Mouse (Mus musculus) left cerebral cortex, postnatal 4 days (tissue): ENCODE measurements around the gene Gm10337. TPM values are rescaled to one million over a fixed set of nuclear protein-coding genes. Genes with fewer than 3 reads are reported as not detected.

Experiments used
- DNase-seq: peaks from one replicate; pipeline ENCODE4 v3.0.0-alpha.2; 2022
- intact Hi-C: fragments of 180-260 bp; cut with DNase I; formaldehyde crosslinking; loops from one replicate; pipeline ENCODE4 v1.15.1; 2025
- total RNA-seq, 2 experiments: library from RNA; stranded (reverse); gene quantifications; 2 replicates each; pipeline ENCODE4 v1.2.3; 2021

Gm10337 gene
- total RNA-seq, 2 experiments from 2014 or later, result not detected

DNA sequence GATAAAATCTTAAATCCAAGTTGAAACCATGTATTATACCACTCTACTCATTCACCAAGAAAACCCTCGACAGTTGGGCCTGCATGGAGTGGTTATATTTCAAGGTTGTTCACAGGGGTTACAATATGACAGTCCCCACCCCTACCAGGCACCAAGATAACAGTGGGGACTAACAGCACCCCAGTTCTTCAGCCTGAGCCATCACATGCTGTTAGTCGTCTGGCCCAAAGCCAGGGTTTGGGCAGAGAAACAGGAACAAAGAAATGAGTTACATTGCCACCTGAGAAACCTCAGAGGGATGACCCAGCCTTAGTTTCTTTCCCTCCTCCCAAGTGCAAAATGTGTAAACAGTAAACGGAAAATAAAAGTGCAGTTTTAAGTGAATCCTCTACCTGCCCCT lies 4.2 kb upstream of the Gm10337 start:
- intact Hi-C loops, result no loop called here

DNA sequence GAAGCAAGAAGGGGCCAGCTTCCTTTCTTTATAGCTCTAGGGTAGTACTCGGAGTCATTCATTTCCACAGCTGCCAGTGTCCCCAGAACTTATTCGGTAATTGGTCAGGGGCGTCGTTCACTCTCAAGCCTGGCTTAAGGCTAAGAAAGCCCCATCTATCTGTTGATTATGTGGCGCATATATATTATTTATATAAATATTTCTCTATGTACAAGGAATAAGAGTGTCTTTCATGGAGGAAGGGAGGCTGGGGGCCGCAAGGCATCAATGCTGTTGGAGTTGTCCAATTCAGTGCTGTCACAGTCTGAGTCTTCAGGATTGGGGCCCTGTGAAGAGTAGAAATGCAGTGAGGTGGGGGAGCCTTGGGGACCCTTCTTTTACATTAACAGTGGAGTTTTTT lies 3.7 kb upstream of the Gm10337 start:
- no peak for DNase-seq
- intact Hi-C loops, result no loop called here

More for the DNA sequence above, 4.2 kb upstream of the Gm10337 start:
- DNase-seq, result no peak

- intact Hi-C loops, result no loop called here
- no peak for DNase-seq
These were observed 3.0 kb upstream of the Gm10337 start for GRCm38 (mm10) chr15:102500479-102500878.

GRCm38 (mm10) chr15:102501084-102501814 lies 2.3 kb upstream of the Gm10337 start:
- DNase-seq, result no peak
- intact Hi-C loops, result no loop called here

DNA sequence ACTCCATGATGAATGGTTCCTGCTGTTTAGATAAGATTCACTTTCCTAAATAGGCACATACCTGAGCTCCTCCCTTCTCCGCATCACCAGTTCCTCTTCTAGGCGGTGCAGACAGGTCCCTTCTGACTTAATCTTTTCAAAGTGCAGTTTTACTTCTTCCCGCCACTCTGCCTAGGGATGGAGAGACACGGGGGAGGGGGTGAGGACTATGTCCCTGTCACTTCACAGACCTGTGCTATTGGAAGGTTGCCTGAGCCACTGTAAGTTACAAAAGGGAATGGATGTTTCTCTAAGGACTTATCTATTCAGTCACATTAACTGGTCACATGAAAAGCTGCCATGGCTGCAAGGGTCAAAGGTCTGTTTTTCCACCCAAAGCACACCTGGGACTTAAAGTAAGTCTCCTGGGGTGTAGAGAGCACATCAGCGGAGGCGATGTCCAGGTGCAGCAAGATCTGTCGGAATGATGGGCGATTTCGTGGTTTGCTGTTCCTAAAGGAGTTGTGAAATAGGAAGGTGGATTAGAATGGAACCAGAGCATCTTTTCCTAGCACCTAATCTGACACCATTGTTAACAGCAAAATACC lies 1.2 kb upstream of the Gm10337 start:
- intact Hi-C loops, result no loop called here
- no peak for DNase-seq

DNA sequence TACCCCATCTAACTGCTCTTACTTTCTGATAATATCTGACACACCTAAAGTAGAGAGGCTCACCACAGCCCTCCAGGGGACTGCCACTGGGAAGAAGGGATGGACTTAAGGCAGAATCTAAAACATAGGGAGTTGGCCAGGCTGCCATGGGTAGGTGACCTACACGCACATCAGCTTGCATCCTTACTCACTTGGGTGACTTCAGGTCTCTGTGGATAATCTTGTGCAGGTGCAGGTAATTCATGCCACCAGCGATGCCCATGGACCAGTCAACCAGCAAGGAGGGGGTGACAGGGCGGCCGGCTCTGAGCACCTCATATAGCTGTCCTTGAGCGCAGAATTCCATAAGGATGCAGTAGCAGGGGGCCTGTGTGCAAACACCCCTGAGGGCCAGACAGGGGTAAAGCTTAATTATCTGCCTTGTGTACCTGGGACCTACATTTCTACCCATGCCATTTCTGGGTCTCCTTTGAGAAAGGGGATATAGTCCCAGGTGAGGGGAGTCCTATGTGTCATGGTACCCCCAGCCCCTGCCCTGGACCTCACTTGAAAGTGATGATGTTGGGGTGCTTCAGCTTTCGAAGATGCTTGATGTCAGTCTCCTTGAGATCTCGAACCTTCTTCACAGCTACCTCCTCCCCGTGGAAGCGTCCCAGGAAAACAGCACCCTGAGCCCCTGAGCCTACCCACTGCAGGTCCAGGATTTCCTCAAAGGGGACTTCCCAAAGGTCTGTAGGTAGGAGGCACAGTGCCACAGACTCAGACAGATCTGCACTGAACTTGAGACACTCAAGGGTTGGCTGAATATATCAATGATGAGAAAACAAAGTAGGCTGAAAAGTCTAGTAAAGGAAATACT lies 631 bp downstream of the Gm10337 start:
- no peak for DNase-seq
- intact Hi-C loops, result no loop called here

GRCm38 (mm10) chr15:102505073-102505769 lies 1.7 kb downstream of the Gm10337 start:
- DNase-seq, result no peak
- intact Hi-C loops, result no loop called here

- DNase-seq, result no peak
These were observed 2.4 kb downstream of the Gm10337 start for GRCm38 (mm10) chr15:102505770-102506463.

GRCm38 (mm10) chr15:102506464-102506830 lies 2.9 kb downstream of the Gm10337 start:
- DNase-seq, result no peak
- intact Hi-C loops, result no loop called here

More at GRCm38 (mm10) chr15:102505770-102506463, 2.4 kb downstream of the Gm10337 start:
- intact Hi-C loops, result no loop called here

- no peak for DNase-seq
These were observed 3.3 kb downstream of the Gm10337 start for GRCm38 (mm10) chr15:102506864-102507263.

DNA sequence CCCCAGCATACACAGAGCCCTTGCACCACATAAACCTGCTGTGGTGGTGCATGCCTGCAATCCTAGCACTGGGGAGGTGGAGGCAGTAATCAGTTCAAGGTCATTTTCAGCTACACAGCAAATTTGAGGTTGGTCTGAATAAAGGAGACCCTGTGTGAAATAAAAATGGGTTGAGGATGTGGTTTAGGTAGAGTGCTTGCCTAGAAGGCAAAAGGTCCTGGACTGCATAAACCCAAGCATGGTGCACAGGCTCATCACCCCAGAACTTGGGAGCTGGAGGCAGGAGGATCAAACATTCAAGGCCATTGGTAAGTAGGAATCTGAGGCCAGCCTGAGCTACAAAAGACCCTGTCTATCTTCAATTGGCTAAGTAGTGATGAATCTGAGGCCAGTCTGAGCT lies 4.0 kb downstream of the Gm10337 start:
- DNase-seq, result no peak
- intact Hi-C loops, result no loop called here

More at GRCm38 (mm10) chr15:102506864-102507263, 3.3 kb downstream of the Gm10337 start:
- intact Hi-C loops, result no loop called here

DNA sequence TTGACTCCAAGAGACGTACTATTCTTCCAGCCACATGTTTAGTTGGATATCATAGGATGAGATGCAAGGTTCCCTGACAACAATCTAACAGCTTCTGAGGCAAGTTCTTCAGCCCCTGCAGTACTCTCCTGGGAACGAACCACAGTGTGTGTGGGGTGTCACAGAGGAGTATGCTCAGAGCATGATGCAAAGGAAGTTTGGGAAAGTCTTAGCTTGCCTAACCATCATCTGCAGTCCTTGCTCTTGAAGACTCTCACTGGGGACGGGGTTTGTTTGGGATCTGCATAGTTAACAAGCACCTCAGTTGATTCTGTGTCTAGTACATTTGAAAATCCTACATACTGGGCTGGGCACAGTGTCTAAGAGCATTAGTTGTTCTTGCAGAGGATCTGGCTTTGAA lies 4.8 kb downstream of the Gm10337 start:
- intact Hi-C loops, result no loop called here
- no peak for DNase-seq

- intact Hi-C loops, result no loop called here
- no peak for DNase-seq
These were observed 6.6 kb downstream of the Gm10337 start for GRCm38 (mm10) chr15:102510110-102510509.

DNA sequence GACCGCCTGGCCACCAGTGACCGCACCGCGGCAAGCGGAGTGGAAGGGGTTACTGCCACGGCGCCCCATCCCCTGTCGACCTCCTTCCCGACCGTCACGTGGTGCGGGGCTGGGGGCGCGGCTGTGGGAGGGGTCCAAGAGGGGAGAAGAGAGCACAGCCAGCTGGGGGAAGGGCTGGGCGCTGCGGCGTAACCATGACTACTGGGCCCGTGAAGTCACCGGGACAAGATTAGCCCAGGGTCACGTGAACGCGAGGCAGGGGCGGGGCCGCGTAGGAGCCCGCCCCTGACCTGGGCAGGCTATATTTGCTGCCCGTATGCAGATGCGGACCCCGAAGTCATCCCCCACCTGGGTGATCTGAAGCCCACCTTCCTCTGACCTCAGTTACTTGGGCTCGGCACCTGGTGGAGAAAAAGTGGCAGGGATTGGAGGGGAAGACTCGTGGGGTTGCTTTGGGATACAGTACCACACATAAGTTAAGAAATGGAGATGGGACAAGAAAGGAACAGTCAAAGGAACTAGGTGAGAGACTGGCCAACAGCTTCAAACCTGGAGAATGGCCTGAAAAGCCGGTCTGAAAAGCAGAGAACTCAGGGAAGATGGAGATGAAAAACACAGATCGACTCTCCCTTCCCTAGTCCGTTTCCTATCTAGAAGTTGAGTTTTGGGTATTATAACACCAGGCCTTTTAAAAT lies 7.2 kb downstream of the Gm10337 start:
- peak; percentile 96 for DNase-seq
- intact Hi-C loops, result no loop called here

DNA sequence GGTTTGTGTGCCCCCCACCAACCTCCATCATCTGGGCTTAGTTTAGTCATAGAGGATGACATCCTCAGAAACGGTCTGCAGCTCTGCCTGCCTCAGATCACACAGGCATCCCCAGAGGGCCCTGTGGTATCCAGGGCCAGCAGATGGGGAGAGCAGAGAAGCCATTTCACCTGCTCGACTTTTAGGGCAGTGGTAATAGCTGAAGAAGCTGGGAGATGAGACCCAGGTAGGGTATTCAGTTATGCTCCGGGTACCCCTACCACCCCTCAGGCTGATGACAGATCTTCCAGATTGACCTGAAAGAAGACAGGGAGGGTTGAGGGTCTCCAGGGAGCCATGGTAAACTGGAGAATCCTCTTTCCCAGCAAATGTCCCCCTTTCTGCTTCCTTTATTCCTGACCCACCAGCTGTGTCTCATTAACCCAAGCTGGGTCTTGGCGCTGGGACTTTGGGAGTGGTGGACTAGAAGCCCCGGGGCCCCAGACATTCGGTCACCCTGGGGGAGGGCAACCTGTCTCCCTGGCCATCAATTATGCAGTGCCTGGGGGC lies 7.8 kb downstream of the Gm10337 start:
- DNase-seq, result peak; percentile 59
- intact Hi-C loops, result no loop called here

DNA sequence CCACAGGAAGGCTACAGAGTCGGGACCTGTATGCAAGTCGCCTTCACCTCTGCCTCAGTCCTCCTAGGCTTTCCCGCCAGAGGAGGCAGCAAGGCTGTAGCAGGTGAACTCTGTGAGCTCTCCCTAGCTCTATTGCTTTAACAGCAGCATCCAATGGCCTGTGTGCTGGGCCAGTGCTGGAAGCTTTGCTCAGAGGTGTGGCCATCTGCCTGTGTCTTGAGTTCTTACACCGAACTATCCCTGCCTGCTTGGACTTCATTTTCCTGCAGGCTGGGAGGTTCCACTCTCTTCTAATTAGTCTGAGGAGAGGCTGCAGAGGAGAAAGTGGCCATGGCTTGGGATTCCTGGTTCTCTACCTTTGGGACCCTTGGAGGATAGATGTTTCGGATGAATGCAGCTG lies 8.5 kb downstream of the Gm10337 start:
- DNase-seq, result no peak
- intact Hi-C loops, result no loop called here

- DNase-seq, result no peak
- intact Hi-C loops, result no loop called here
These were observed 8.9 kb downstream of the Gm10337 start for GRCm38 (mm10) chr15:102512471-102512870.

DNA sequence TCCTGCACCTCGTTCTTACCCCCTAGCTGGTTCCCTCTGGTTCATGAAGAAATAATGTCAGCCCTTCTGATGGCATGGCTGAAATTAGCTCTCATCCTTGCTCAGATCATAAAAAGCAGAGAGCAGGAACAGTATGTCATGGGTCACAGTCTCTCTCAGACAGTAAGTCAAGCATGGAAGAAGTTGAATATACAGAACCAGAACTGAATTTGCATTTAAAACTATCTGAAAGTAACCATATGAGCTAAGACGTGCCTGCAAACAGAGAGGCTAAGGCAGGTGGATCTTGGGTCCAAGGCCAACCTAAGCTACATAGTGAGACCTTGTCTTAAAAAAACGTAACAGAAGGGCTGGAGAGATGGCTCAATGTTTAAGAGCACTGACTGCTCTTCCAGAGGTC lies 9.5 kb downstream of the Gm10337 start:
- no peak for DNase-seq
- intact Hi-C loops, result no loop called here

DNA sequence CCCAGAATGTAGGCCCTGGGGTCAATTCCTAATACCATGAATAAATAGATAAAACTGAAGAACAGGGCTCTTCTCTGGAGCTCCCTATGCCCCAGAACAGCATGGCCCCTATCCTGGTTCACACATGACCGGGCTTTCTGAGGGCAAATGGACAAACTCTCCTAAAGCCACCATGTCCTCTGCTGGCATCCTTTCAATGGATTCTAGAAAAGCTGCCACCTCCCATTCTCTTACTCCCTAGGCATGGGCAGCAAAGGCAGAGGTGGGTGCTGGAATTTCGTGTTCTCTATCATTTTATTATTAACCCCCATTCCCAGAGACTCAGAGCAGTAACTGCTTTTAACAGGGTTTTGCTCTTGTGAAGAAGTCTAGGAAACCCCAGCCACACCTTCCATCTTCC lies 11.7 kb downstream of the Gm10337 start:
- intact Hi-C loops, result no loop called here
- no peak for DNase-seq

- intact Hi-C loops, result no loop called here
- DNase-seq, result no peak
These were observed 12.3 kb downstream of the Gm10337 start for GRCm38 (mm10) chr15:102515791-102516190.
